Mouse (Mus musculus): ENCODE measurements around the gene Ifrd2. TPM values are rescaled to one million over a fixed set of nuclear protein-coding genes. Genes with fewer than 3 reads are reported as not detected.

The Ifrd2 gene
- polyA plus RNA-seq, 1 experiment from 2014 or later = 17.8 TPM

DNA sequence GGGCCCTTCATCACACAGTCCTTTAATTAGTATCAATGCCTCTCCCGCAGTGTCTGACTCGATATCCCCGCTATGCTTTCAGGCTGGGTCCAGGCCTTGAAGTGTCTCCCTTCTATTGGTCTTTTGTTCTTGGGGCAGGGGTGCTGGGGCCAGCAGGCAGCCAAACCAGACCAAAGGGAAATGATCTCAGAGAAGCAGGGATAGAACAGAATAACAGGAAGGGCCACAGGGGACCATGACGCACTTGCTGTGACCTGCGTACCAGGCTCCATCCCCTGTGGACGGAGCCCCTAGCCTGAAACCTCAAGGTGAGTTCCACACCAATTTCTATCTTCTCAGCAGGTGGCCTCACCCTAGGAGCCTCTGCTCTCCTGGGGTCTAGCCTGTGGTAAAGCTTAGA is 30.7 kb downstream of the Ifrd2 start:
- H3K4me2 ChIP-seq (ENCODE audit: low read depth, low read length) = no peak overlapping the region
- peak overlapping the region; percentile 30 for H3K27ac ChIP-seq (ENCODE audit: low read depth, low read length)
- no peak overlapping the region for H3K4me3 ChIP-seq (ENCODE audit: low read depth, low read length)
- H3K9me3 ChIP-seq (ENCODE audit: control insufficient read depth, low read length) = no peaks in the 10 kb centered on the region
- H3K36me3 ChIP-seq (ENCODE audit: control insufficient read depth, insufficient read depth, low read length) = peaks cover 40% of the 10 kb centered on the region
- 81% methylated on average over 6 of the region's 6 CpGs for WGBS
- H3K9ac ChIP-seq (replicated peaks; ENCODE audit: low read depth, low read length) = no peak overlapping the region
- peaks cover 6% of the 10 kb centered on the region; the same call in 1 of the 2 replicates for H3K4me1 ChIP-seq (ENCODE audit: control insufficient read depth, insufficient read depth, low read length)
- no peaks in the 10 kb centered on the region for H3K27me3 ChIP-seq (ENCODE audit: control insufficient read depth, insufficient read depth, low read length)
- ATAC-seq (ENCODE audit: low read depth) = no peak

DNA sequence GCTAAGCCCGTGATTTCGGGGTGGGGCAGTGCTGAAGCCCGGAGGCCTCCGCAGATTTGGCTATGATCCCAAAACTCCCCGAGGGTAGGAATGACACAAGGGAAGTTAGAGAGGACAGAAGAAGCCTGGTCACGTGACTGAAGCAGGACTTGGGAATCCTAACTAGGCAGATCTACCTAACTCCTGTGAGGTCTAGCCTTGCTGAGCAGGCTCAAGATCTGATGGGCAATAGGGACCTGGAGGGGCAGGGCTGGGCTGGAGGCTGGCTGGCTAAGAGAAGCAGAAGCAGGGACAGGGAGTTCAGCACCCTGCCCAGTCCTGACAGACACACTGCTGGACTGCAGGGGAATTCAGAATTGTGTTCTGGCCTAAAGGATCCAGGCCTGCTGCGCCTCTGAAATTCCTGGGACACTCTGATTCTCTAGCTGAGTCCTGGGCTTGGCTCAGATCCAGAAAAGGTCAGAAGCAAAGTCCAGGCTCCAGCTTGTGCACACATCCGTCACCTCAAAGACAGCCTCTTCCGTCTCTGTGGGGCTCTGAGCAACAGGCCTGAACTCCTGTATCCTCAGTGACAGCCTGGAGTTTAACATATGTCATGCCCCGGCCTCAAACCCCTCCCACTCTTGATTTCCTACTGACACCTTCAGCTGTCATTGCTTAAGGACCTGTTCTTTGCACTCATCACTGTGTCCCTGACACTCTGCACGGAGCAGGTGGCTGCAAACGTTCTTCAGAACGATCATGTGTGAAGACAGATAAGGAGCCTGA is 31.5 kb downstream of the Ifrd2 start:
- Histone ChIP-seq H3K4me1 (ENCODE audit: control insufficient read depth, insufficient read depth, low read length) (0 out of 2 replicates have a peak, but pooled peaks cover 3% of the 10 kb centered on the region), H3K4me3 (ENCODE audit: low read depth, low read length) (no peak overlapping the region), H3K9ac (replicated peaks; ENCODE audit: low read depth, low read length) (no peak overlapping the region), H3K9me3 (ENCODE audit: control insufficient read depth, low read length) (no peaks in the 10 kb centered on the region), H3K27ac (ENCODE audit: low read depth, low read length) (peak overlapping the region; percentile 30), H3K36me3 (ENCODE audit: control insufficient read depth, insufficient read depth, low read length) (peaks cover 40% of the 10 kb centered on the region), H3K4me2 (ENCODE audit: low read depth, low read length) (no peak overlapping the region), H3K27me3 (ENCODE audit: control insufficient read depth, insufficient read depth, low read length) (no peaks in the 10 kb centered on the region)
- ATAC-seq (ENCODE audit: low read depth) = no peak
- 50% methylated on average over 13 of the region's 13 CpGs for WGBS

DNA sequence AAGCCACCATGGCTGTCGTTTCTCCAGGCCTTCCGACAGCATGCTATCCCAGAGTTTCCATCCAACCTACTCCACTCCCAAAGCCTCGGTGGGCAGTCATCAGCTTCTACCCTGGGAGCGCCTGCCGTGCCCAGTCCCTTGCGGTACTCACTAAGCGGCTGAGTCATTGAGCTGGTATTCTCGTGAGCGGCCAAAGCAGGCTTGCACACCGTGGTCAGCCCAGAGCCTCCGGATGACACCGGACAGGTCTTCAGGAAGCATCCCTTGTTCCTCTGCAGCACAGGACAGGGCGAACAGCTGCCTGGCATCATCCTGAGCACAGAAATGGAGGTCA is 32.1 kb downstream of the Ifrd2 start:
- H3K27me3 ChIP-seq (ENCODE audit: control insufficient read depth, insufficient read depth, low read length) = no peaks in the 10 kb centered on the region
- peak overlapping the region; percentile 2; the same call in 1 of the 2 replicates for H3K27ac ChIP-seq (ENCODE audit: low read depth, low read length)
- no peak overlapping the region for H3K9ac ChIP-seq (replicated peaks; ENCODE audit: low read depth, low read length)
- H3K4me3 ChIP-seq (ENCODE audit: low read depth, low read length) = no peak overlapping the region
- H3K4me2 ChIP-seq (ENCODE audit: low read depth, low read length) = no peak overlapping the region
- H3K9me3 ChIP-seq (ENCODE audit: control insufficient read depth, low read length) = no peaks in the 10 kb centered on the region
- ATAC-seq (ENCODE audit: low read depth) = no peak
- peaks cover 37% of the 10 kb centered on the region for H3K36me3 ChIP-seq (ENCODE audit: control insufficient read depth, insufficient read depth, low read length)
- 79% methylated on average over 13 of the region's 13 CpGs for WGBS
- 0 out of 2 replicates have a peak, but pooled peaks cover 5% of the 10 kb centered on the region for H3K4me1 ChIP-seq (ENCODE audit: control insufficient read depth, insufficient read depth, low read length)

DNA sequence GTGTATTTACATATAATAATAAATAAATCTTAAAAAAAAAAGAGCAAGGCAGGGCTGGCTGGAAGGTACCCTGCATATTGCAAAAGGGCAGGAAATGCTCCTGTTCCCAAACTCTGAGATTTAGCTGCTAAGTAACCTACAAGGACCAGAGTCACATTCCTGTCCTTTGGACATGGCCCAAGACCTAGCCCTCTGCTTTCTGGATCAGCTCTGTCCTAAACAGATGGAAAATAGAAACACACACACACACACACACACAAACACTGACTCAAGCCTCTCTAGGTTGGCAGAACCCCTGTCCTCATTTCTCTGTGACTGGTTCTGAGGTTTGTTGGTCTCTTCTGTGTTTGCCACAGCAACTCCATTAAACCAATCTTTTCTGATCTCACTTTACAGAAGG is 33.5 kb downstream of the Ifrd2 start:
- Histone ChIP-seq H3K36me3 (ENCODE audit: control insufficient read depth, insufficient read depth, low read length) (peaks cover 26% of the 10 kb centered on the region), H3K9me3 (ENCODE audit: control insufficient read depth, low read length) (no peaks in the 10 kb centered on the region), H3K4me3 (ENCODE audit: low read depth, low read length) (no peak overlapping the region), H3K27me3 (ENCODE audit: control insufficient read depth, insufficient read depth, low read length) (no peaks in the 10 kb centered on the region), H3K9ac (replicated peaks; ENCODE audit: low read depth, low read length) (no peak overlapping the region), H3K4me1 (ENCODE audit: control insufficient read depth, insufficient read depth, low read length) (0 out of 2 replicates have a peak, but pooled peaks cover 9% of the 10 kb centered on the region), H3K4me2 (ENCODE audit: low read depth, low read length) (no peak overlapping the region), H3K27ac (ENCODE audit: low read depth, low read length) (no peak overlapping the region)
- ATAC-seq (ENCODE audit: low read depth) = no peak

DNA sequence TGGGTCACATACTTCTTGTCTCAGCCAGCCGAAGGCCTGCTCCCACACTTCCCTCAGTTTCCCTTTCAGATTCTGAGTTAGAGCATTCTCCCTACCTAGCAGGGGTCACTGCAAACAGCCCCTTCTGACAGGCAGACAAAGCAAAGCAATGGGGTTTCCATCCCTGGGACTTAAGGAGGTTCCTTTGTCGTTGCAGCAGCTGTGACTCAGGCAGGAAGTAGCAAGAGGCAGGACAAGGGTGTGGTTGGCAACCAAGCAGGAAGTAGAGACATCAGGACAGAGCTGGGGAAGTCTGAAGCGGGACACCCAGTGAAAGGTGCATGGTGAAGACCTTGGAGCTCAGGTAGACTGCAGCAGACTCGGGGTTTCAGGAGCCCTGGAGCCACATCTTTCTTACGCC is 37.1 kb downstream of the Ifrd2 start:
- peaks cover 5% of the 10 kb centered on the region; the same call in 1 of the 2 replicates for H3K36me3 ChIP-seq (ENCODE audit: control insufficient read depth, insufficient read depth, low read length)
- H3K9ac ChIP-seq (replicated peaks; ENCODE audit: low read depth, low read length) = no peak overlapping the region
- peak overlapping the region; percentile 39 for H3K27ac ChIP-seq (ENCODE audit: low read depth, low read length)
- no peak for ATAC-seq (ENCODE audit: low read depth)
- 73% methylated on average over 5 of the region's 5 CpGs for WGBS
- no peaks in the 10 kb centered on the region for H3K9me3 ChIP-seq (ENCODE audit: control insufficient read depth, low read length)
- H3K4me2 ChIP-seq (ENCODE audit: low read depth, low read length) = no peak overlapping the region
- H3K27me3 ChIP-seq (ENCODE audit: control insufficient read depth, insufficient read depth, low read length) = no peaks in the 10 kb centered on the region
- peaks cover 40% of the 10 kb centered on the region for H3K4me1 ChIP-seq (ENCODE audit: control insufficient read depth, insufficient read depth, low read length)
- H3K4me3 ChIP-seq (ENCODE audit: low read depth, low read length) = no peak overlapping the region

DNA sequence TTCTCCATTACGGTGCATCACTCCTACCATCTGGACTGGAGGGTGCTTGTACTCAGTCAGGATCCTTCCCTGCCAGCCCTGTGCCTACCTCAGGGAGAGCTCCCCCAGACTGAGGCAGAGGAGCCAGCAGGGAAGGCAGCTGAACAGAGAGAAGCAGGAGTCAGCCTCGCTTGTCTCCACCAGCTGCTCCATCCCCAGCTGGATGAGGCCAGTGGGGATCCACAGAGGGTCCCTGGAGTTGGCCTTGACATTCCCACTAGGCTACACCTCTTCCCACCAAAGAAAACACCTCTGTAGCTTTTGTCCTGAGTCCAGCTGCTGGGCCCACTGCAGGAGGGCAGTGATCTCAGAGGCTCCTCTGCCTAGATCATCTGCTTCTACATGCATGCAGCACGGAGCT is 37.5 kb downstream of the Ifrd2 start:
- no peak for ATAC-seq (ENCODE audit: low read depth)
- peaks cover under 1% of the 10 kb centered on the region; the same call in 1 of the 2 replicates for H3K36me3 ChIP-seq (ENCODE audit: control insufficient read depth, insufficient read depth, low read length)
- peak overlapping the region; percentile 39 for H3K27ac ChIP-seq (ENCODE audit: low read depth, low read length)
- H3K9me3 ChIP-seq (ENCODE audit: control insufficient read depth, low read length) = no peaks in the 10 kb centered on the region
- 77% methylated on average over 3 of the region's 3 CpGs for WGBS
- no peak overlapping the region for H3K9ac ChIP-seq (replicated peaks; ENCODE audit: low read depth, low read length)
- H3K27me3 ChIP-seq (ENCODE audit: control insufficient read depth, insufficient read depth, low read length) = no peaks in the 10 kb centered on the region
- no peak overlapping the region for H3K4me3 ChIP-seq (ENCODE audit: low read depth, low read length)
- H3K4me1 ChIP-seq (ENCODE audit: control insufficient read depth, insufficient read depth, low read length) = peaks cover 44% of the 10 kb centered on the region
- no peak overlapping the region for H3K4me2 ChIP-seq (ENCODE audit: low read depth, low read length)

DNA sequence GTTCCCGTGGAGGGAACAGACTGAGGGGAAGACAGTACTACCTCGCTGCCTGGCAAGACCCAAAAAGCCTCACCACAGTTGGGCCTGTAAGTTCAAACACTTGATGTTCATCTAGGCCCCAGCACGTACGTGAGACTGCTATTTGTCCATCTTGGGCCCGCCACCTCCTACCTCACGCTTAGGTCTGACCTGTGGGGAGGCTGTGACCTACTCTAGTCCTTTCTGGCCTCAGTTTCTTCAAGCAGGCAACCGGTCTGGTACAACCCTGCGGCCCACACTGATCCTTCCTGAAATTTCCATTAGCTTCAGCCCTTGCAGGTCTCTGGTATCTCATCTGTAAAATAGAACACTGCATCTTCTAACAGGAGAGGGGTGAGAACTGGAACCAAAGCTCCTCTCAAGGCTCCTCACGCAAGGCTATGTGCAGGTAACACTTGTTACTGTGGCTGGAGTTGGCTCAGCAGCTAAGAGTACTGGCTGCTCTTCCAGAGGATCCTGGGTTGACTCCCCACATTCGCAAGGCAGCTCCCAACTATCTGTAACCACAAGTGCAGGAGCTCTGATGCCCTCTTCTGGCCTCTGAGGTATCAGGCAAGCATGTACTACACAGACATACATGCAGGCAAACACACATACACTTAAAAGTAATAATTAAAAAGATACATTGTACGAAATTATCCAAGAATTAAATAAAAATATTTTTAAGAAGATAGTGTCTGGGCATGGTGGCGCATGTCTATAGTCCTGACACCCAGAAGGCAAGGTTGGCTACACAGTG is 38.1 kb downstream of the Ifrd2 start:
- H3K4me2 ChIP-seq (ENCODE audit: low read depth, low read length) = 0 out of 2 replicates have a peak overlapping the region, but pooled peaks have one; percentile 23
- H3K9ac ChIP-seq (replicated peaks; ENCODE audit: low read depth, low read length) = no peak overlapping the region
- no peak overlapping the region for H3K4me3 ChIP-seq (ENCODE audit: low read depth, low read length)
- no peaks in the 10 kb centered on the region for H3K27me3 ChIP-seq (ENCODE audit: control insufficient read depth, insufficient read depth, low read length)
- peaks cover 50% of the 10 kb centered on the region for H3K4me1 ChIP-seq (ENCODE audit: control insufficient read depth, insufficient read depth, low read length)
- 87% methylated on average over 12 of the region's 12 CpGs for WGBS
- H3K27ac ChIP-seq (ENCODE audit: low read depth, low read length) = 0 out of 2 replicates have a peak overlapping the region, but pooled peaks have one; percentile 91
- H3K36me3 ChIP-seq (ENCODE audit: control insufficient read depth, insufficient read depth, low read length) = no peaks in the 10 kb centered on the region; the same call in 1 of the 2 replicates
- no peak for ATAC-seq (ENCODE audit: low read depth)
- H3K9me3 ChIP-seq (ENCODE audit: control insufficient read depth, low read length) = no peaks in the 10 kb centered on the region

DNA sequence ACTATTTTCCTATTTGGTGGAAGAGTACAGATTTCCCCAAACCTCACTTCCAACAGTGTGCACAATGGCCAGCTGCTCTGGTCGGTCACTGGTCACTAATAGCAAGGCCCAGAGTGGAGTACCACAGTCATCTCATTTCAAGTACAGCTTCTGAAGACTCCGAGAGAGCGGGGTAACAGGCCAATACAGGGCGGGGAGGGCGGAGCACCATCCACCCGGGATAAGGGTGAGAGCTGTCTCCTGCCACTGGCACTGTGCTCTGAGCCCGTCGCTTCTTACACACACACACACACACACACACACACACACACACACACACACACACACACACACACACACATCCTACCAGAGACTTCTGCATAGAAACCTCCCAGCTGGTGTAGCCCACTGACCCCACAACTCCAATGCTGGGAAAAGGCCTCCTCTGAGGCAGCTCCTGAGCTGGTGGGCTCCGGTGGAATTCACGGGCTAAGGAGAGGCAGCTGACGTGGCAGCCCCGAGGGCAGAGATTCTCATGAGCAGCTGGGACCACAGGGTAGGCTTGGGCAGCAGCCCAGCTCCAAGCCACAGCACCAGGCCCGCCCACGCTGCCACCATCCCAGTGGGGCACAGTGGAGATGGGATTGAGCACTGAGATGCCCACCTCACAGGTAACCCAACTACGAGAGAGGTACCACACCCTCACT is 38.9 kb downstream of the Ifrd2 start:
- H3K27me3 ChIP-seq (ENCODE audit: control insufficient read depth, insufficient read depth, low read length) = no peaks in the 10 kb centered on the region
- peaks cover 54% of the 10 kb centered on the region for H3K4me1 ChIP-seq (ENCODE audit: control insufficient read depth, insufficient read depth, low read length)
- H3K9ac ChIP-seq (replicated peaks; ENCODE audit: low read depth, low read length) = peak overlapping the region; percentile 48
- H3K36me3 ChIP-seq (ENCODE audit: control insufficient read depth, insufficient read depth, low read length) = no peaks in the 10 kb centered on the region
- peak overlapping the region; percentile 91 for H3K27ac ChIP-seq (ENCODE audit: low read depth, low read length)
- H3K4me2 ChIP-seq (ENCODE audit: low read depth, low read length) = peak overlapping the region; percentile 23
- ATAC-seq (ENCODE audit: low read depth) = peak; percentile 31; the same call in 1 of the 2 replicates
- no peak overlapping the region for H3K4me3 ChIP-seq (ENCODE audit: low read depth, low read length)
- 28% methylated on average over 13 of the region's 15 CpGs for WGBS
- no peaks in the 10 kb centered on the region for H3K9me3 ChIP-seq (ENCODE audit: control insufficient read depth, low read length)

Measured in neural tube, embryonic 14.5 days (tissue).